Comparison of ENCODE assay signal across 12 mouse cellular contexts in the genomic region with DNA sequence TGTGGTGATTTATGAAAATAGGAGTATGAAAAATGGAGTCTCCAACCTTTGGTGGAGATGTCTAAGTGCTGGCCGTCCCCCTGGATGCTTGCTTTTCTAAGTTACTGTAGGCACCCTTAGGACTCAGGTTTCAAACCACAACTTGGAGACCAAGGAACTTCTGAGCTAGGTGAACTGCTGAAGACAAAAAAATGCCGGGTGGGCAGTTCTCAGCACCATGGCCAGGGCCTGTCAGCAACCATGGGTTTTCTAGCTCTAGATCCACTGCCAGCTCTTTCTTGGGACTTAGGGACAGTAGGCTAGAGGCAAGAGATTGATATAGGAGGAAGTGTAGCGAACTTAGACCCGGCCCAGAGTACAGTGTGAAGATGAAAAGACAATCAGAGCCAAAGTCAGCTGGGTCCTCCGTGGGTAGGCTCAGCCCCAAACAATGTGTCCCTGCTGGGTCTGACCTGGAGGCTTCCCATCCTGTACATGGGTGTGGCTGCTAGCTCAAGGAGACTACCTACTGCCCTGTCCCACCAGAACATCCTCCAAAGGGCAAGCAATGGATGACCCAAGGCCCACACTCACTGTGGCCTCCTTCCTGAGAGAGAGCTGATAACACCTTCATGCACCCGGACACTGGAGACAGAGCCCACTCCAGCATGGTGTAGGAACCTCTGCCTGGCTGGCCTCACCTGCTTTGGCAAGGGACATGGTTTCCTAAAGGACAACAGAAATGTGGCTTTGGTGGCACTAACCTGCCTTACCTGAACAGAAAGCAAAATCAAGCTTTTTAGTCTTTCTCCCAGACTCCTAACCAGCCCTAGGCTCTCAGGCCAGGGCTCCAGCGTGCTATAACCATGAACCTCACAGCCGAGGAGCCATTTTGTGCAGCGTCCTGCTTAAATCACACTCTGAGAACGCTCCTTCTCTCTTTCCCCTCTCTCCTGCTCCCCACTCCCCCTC. TPM values are rescaled to one million over a fixed set of nuclear protein-coding genes. Genes with fewer than 3 reads are reported as not detected.
A peak's percentile ranks its signal among the peaks of the same experiment; 100 is the strongest.
DNase-seq lines count a peak whose midpoint lies in the region; ATAC-seq lines count a peak whose summit lies in the region.
"Had no signal": no experiment of that assay in that cellular context is flagged by ENCODE, and none has a peak within 500 bp of the region (broad histone marks: within the 10 kb centered on the region; RNA-seq: fewer than 3 reads in every experiment).

No protein-coding gene starts in this region.

- no peaks in the 10 kb centered on the region; the same call in 1 of the 2 replicates for H3K4me1 ChIP-seq in neural tube, embryonic 11.5 days (ENCODE audit: control insufficient read depth, insufficient read depth, low read length)
- peaks cover 53% of the 10 kb centered on the region for H3K4me1 ChIP-seq in embryonic facial prominence, embryonic 10.5 days
- peaks cover 34% of the 10 kb centered on the region for H3K4me1 ChIP-seq in hindbrain, embryonic 12.5 days
- peaks cover 54% of the 10 kb centered on the region for H3K4me1 ChIP-seq in neural tube, embryonic 13.5 days (replicated peaks)

- ATAC-seq in neural tube, embryonic 11.5 days (ENCODE audit: insufficient read depth, low FRiP score, low TSS enrichment), result no peak
- no peak for ATAC-seq in hindbrain, embryonic 12.5 days (ENCODE audit: low FRiP score)
- no peak for ATAC-seq in neural tube, embryonic 13.5 days (ENCODE audit: low read depth)
- ATAC-seq in monocyte, adult 5-6 weeks (replicated peaks; ENCODE audit: insufficient number of reproducible peaks, low FRiP score, low TSS enrichment, poor library complexity, severe bottlenecking), result no peak
- no peak for ATAC-seq in granulocyte monocyte progenitor cell, adult 5-6 weeks (replicated peaks; ENCODE audit: poor library complexity, severe bottlenecking)

- no peaks in the 10 kb centered on the region for H3K9me3 ChIP-seq in neural tube, embryonic 11.5 days (ENCODE audit: control insufficient read depth, low read length)
- no peaks in the 10 kb centered on the region for H3K9me3 ChIP-seq in embryonic facial prominence, embryonic 10.5 days
- H3K9me3 ChIP-seq in hindbrain, embryonic 12.5 days (replicated peaks), result no peaks in the 10 kb centered on the region
- no peaks in the 10 kb centered on the region for H3K9me3 ChIP-seq in neural tube, embryonic 13.5 days

- H3K4me3 ChIP-seq in neural tube, embryonic 11.5 days (ENCODE audit: low read depth, low read length), result peak overlapping the region; percentile 84
- H3K4me3 ChIP-seq in embryonic facial prominence, embryonic 10.5 days, result peak overlapping the region; percentile 57
- H3K4me3 ChIP-seq in hindbrain, embryonic 12.5 days, result peak overlapping the region; percentile 84
- peak overlapping the region; percentile 89 for H3K4me3 ChIP-seq in neural tube, embryonic 13.5 days
- H3K4me3 ChIP-seq: erythroblast, embryonic 14.5 days had no signal

- peak overlapping the region; percentile 99 for H3K9ac ChIP-seq in neural tube, embryonic 11.5 days (ENCODE audit: low read length)
- H3K9ac ChIP-seq in hindbrain, embryonic 12.5 days, result peak overlapping the region; percentile 98
- H3K9ac ChIP-seq in neural tube, embryonic 13.5 days, result peak overlapping the region; percentile 100

- H3K27me3 ChIP-seq in neural tube, embryonic 11.5 days (ENCODE audit: control insufficient read depth, insufficient read depth, low read length), result peaks cover 82% of the 10 kb centered on the region
- peaks cover 100% of the 10 kb centered on the region for H3K27me3 ChIP-seq in embryonic facial prominence, embryonic 10.5 days (replicated peaks; ENCODE audit: low read depth, poor library complexity, severe bottlenecking)
- peaks cover 88% of the 10 kb centered on the region for H3K27me3 ChIP-seq in hindbrain, embryonic 12.5 days
- H3K27me3 ChIP-seq in neural tube, embryonic 13.5 days, result peaks cover 73% of the 10 kb centered on the region

- H3K4me2 ChIP-seq in neural tube, embryonic 11.5 days (ENCODE audit: low read depth), result peak overlapping the region; percentile 94
- H3K4me2 ChIP-seq in hindbrain, embryonic 12.5 days (replicated peaks), result peak overlapping the region; percentile 84
- H3K4me2 ChIP-seq in neural tube, embryonic 13.5 days, result peak overlapping the region; percentile 89
- H3K4me2 ChIP-seq: heart, embryonic 11.5 days had no signal

- peak; percentile 38 for DNase-seq in neural tube, embryonic 11.5 days (ENCODE audit: low spot score)
- DNase-seq in neural tube, embryonic 10.5 days (ENCODE audit: extremely low spot score, low spot score), result no peak
- DNase-seq in embryonic facial prominence, embryonic 10.5 days (ENCODE audit: low spot score), result peak; percentile 29
- no peak for DNase-seq in c-Kit-positive CD71-positive TER-119-positive erythroid progenitor cells, embryonic 14.5 days (ENCODE audit: low spot score)
- DNase-seq: kidney, adult 9 months; lung, postnatal 14 days had no signal

- H3K36me3 ChIP-seq in neural tube, embryonic 11.5 days (ENCODE audit: control insufficient read depth, insufficient read depth, low read length), result 0 out of 2 replicates have a peak, but pooled peaks cover 2% of the 10 kb centered on the region
- H3K36me3 ChIP-seq in embryonic facial prominence, embryonic 10.5 days (replicated peaks), result no peaks in the 10 kb centered on the region; the same call in 1 of the 2 replicates
- H3K36me3 ChIP-seq in hindbrain, embryonic 12.5 days, result 0 out of 2 replicates have a peak, but pooled peaks cover 3% of the 10 kb centered on the region
- no peaks in the 10 kb centered on the region for H3K36me3 ChIP-seq in neural tube, embryonic 13.5 days

- WGBS in neural tube, embryonic 11.5 days, result 5% methylated on average over 10 of the region's 10 CpGs
- 8% methylated on average over 10 of the region's 10 CpGs for WGBS in embryonic facial prominence, embryonic 10.5 days
- 4% methylated on average over 10 of the region's 10 CpGs for WGBS in hindbrain, embryonic 12.5 days
- WGBS in neural tube, embryonic 13.5 days, result 3% methylated on average over 10 of the region's 10 CpGs

- peak overlapping the region; percentile 99 for H3K27ac ChIP-seq in neural tube, embryonic 11.5 days (ENCODE audit: low read depth, low read length)
- H3K27ac ChIP-seq in embryonic facial prominence, embryonic 10.5 days (replicated peaks), result no peak overlapping the region; the same call in none of the 2 replicates
- peak overlapping the region; percentile 98 for H3K27ac ChIP-seq in hindbrain, embryonic 12.5 days
- peak overlapping the region; percentile 99 for H3K27ac ChIP-seq in neural tube, embryonic 13.5 days (replicated peaks)

RNA-seq across cellular contexts. Expression of a gene that starts 36.3 kb away (rescaled TPM):
- 36.9 and 45.1 TPM in 2 replicates for polyA plus RNA-seq in neural tube, embryonic 11.5 days (2014; fragmentation: Nextera tagmentation; extraction: Ambion mirVana)
- 33.4 and 37.8 TPM in 2 replicates for polyA plus RNA-seq in embryonic facial prominence, embryonic 10.5 days (2016; fragmentation: Nextera tagmentation; extraction: Ambion mirVana)
- 40.1 and 42.0 TPM in 2 replicates for polyA plus RNA-seq in hindbrain, embryonic 12.5 days (2016; fragmentation: Nextera tagmentation; extraction: Ambion mirVana)
- 28.2 and 28.6 TPM in 2 replicates for polyA plus RNA-seq in neural tube, embryonic 13.5 days (2015; fragmentation: Nextera tagmentation; extraction: Ambion mirVana)
- total RNA-seq in monocyte, adult 5-6 weeks (2017), result 70.5 to 97.7 TPM (median 92.7 TPM) in 3 replicates
- 27.1 and 34.9 TPM in 2 replicates for total RNA-seq in granulocyte monocyte progenitor cell, adult 5-6 weeks (2014; fragmentation: Nextera tagmentation)
- total RNA-seq in granulocyte monocyte progenitor cell, adult 5-6 weeks (2017), result 40.5 and 61.0 TPM in 2 replicates

Comparison
In these comparisons a context has a peak if more than half of its experiments do, and no peak if none do; other contexts are left out.
1. DNase-seq: peak in neural tube, embryonic 11.5 days (single experiment) and embryonic facial prominence, embryonic 10.5 days (single experiment); none in neural tube, embryonic 10.5 days (single experiment) and c-Kit-positive CD71-positive TER-119-positive erythroid progenitor cells, embryonic 14.5 days (single experiment).
2. Peak in every context shown above with its lines, with median percentiles within 50 percentile points of each other: H3K4me2 ChIP-seq, H3K4me3 ChIP-seq and H3K9ac ChIP-seq.